Mouse (Mus musculus) hindbrain, embryonic 13.5 days (tissue): ENCODE data around the gene Iffo2. TPM values are rescaled to one million over a fixed set of nuclear protein-coding genes. Genes with fewer than 3 reads are reported as not detected.
A peak's percentile ranks its signal among the peaks of the same experiment; 100 is the strongest.

Source experiments
- ATAC-seq: fragments of 200-750 bp; cut with Nextera tagmentation; 2 replicates; pipeline ENCODE4 v1.8.0; 2017; ENCODE audit warnings: moderate TSS enrichment; ENCODE audit not compliant: low FRiP score
- H3K27ac ChIP-seq: fragments of 300-500 bp; sonication (generic); 2 replicates; pipeline ENCODE4 v1.5.1; 2015; ENCODE audit warnings: inconsistent platforms, mild to moderate bottlenecking, moderate library complexity
- H3K27me3 ChIP-seq: fragments of 300-500 bp; sonication (generic); 2 replicates; pipeline ENCODE4 v1.6.1; 2015; ENCODE audit warnings: mild to moderate bottlenecking, inconsistent platforms
- H3K36me3 ChIP-seq: fragments of 300-500 bp; sonication (generic); 2 replicates; pipeline ENCODE4 v1.6.1; 2015; ENCODE audit warnings: mild to moderate bottlenecking, inconsistent platforms
- H3K4me1 ChIP-seq: fragments of 300-500 bp; sonication (generic); replicated peaks from 2 replicates; pipeline ENCODE4 v1.6.1; 2015; ENCODE audit warnings: inconsistent platforms
- H3K4me2 ChIP-seq: fragments of 300-500 bp; sonication (generic); 2 replicates; pipeline ENCODE4 v1.6.1; 2015; ENCODE audit warnings: inconsistent platforms, mild to moderate bottlenecking, moderate library complexity
- H3K4me3 ChIP-seq: fragments of 300-500 bp; sonication (generic); 2 replicates; pipeline ENCODE4 v1.5.1; 2015; ENCODE audit warnings: mild to moderate bottlenecking, inconsistent platforms
- H3K9ac ChIP-seq: fragments of 300-500 bp; sonication (generic); 2 replicates; pipeline ENCODE4 v1.6.1; 2015; ENCODE audit warnings: mild to moderate bottlenecking, inconsistent platforms
- H3K9me3 ChIP-seq: fragments of 300-500 bp; sonication (generic); 2 replicates; pipeline ENCODE4 v1.6.1; 2016; ENCODE audit warnings: inconsistent platforms
- WGBS: fragments of 180-500 bp; shearing (Covaris S2); methylation state at CpG from one replicate; pipeline ENCODE4 v1.1.7; 2015; 5-methylcytosine and 5-hydroxymethylcytosine counted together
- polyA plus RNA-seq: library from polyadenylated mRNA; unstranded; fragments of >200 nt; fragmentation: Nextera tagmentation; extraction: Ambion mirVana; gene quantifications from 2 replicates; pipeline ENCODE4 v1.2.1, GENCODE M21; 2015

The Iffo2 gene
- polyA plus RNA-seq, 1 experiment from 2014 or later = 4.4 TPM

DNA sequence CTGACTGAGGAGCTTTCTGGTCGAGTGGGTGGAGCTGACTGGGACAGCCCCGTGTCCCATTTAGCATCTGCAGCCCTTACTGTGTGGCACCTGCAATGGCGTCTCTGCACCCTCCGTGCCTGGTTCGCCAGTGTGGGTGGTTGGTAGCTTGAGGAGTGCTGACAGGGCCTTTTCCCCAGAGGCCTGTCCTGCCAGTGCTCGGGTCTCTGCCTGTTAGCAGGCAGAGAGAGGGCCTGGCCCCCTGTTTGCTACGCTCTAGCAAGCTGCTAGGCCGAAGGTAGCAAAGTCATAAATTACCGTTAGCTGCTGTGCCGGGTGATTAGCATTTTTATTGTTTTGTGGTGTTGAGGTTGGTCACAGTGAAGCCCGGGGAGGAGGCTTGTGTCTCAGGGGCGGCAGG, 109.5 kb downstream of the Iffo2 start:
- Histone ChIP-seq H3K4me3 (no peak overlapping the region), H3K27ac (peak overlapping the region; percentile 40), H3K9me3 (no peaks in the 10 kb centered on the region), H3K4me2 (no peak overlapping the region), H3K9ac (peak overlapping the region; percentile 61), H3K4me1 (peaks cover 49% of the 10 kb centered on the region), H3K36me3 (peaks cover 32% of the 10 kb centered on the region), H3K27me3 (peaks cover 38% of the 10 kb centered on the region)
- WGBS = 17% methylated on average over 12 of the region's 12 CpGs
- 0 out of 2 replicates have a peak, but pooled peaks have one; percentile 25 for ATAC-seq

GRCm38 (mm10) chr4:139640333-139640732, 110.0 kb downstream of the Iffo2 start:
- Histone ChIP-seq H3K9ac (peak overlapping the region; percentile 61; the same call in 1 of the 2 replicates), H3K9me3 (no peaks in the 10 kb centered on the region), H3K4me1 (peaks cover 49% of the 10 kb centered on the region), H3K4me2 (no peak overlapping the region), H3K36me3 (peaks cover 35% of the 10 kb centered on the region), H3K27ac (peak overlapping the region; percentile 40), H3K4me3 (no peak overlapping the region), H3K27me3 (peaks cover 38% of the 10 kb centered on the region)
- no peak for ATAC-seq
- 60% methylated on average over 12 of the region's 12 CpGs for WGBS

- ATAC-seq = no peak
- Histone ChIP-seq H3K4me3 (no peak overlapping the region), H3K27me3 (peaks cover 38% of the 10 kb centered on the region), H3K9me3 (no peaks in the 10 kb centered on the region), H3K36me3 (peaks cover 33% of the 10 kb centered on the region), H3K27ac (no peak overlapping the region), H3K9ac (no peak overlapping the region), H3K4me2 (no peak overlapping the region), H3K4me1 (peaks cover 48% of the 10 kb centered on the region)
- 56% methylated on average over 6 of the region's 6 CpGs for WGBS
Measured at GRCm38 (mm10) chr4:139640775-139641174, 110.4 kb downstream of the Iffo2 start.

GRCm38 (mm10) chr4:139641829-139642425, 111.6 kb downstream of the Iffo2 start:
- peak overlapping the region; percentile 45 for H3K4me2 ChIP-seq
- peak overlapping the region; percentile 17 for H3K4me3 ChIP-seq
- H3K4me1 ChIP-seq = peaks cover 43% of the 10 kb centered on the region
- 0 out of 2 replicates have a peak, but pooled peaks have one; percentile 8 for ATAC-seq
- H3K9me3 ChIP-seq = no peaks in the 10 kb centered on the region
- peaks cover 36% of the 10 kb centered on the region for H3K27me3 ChIP-seq
- peak overlapping the region; percentile 65 for H3K9ac ChIP-seq
- 2% methylated on average over 29 of the region's 30 CpGs for WGBS
- peaks cover 36% of the 10 kb centered on the region for H3K36me3 ChIP-seq
- H3K27ac ChIP-seq = 0 out of 2 replicates have a peak overlapping the region, but pooled peaks have one; percentile 19

DNA sequence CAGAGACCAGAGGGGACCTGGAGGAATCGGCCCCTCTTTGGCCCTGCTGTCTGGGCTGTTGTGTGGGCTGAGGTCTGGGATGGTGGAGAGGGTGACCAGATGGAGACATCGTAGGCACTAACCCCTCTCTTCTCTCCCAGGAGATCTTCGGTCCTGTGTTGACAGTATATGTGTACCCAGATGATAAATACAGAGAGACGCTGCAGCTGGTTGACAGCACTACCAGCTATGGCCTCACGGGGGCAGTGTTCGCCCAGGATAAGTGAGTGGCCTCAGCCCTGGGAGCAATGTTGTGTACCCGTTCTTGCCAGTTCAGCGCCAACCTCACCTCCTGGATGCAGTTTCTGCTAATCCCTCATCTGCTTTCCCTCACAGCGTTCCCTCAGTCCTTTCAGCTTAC, 113.6 kb downstream of the Iffo2 start:
- Histone ChIP-seq H3K27me3 (peaks cover 34% of the 10 kb centered on the region), H3K4me1 (peaks cover 43% of the 10 kb centered on the region), H3K36me3 (peaks cover 43% of the 10 kb centered on the region), H3K9me3 (no peaks in the 10 kb centered on the region), H3K9ac (no peak overlapping the region), H3K27ac (no peak overlapping the region), H3K4me2 (no peak overlapping the region), H3K4me3 (no peak overlapping the region)
- 16% methylated on average over 9 of the region's 9 CpGs for WGBS
- peak; percentile 37; the same call in 1 of the 2 replicates for ATAC-seq

DNA sequence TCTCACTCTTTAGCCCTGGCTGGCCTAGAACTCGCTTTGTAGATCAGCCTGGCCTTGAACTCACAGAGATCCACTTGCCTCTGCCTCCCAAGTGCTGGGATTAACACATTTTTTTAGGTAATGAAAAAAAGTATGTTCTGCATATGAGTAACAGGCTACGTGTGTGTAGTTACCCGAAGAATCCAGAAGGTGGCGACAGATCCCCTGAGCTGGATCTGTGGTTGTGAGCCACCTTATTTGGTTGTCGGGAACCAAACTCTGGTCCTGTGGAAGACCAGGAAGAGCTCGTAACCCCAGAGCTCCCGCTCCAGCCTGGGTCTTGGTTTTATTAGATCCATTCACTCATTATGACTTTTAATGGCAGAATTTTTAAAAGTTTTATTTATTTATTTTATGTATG, 116.6 kb downstream of the Iffo2 start:
- Histone ChIP-seq H3K27me3 (peaks cover 23% of the 10 kb centered on the region), H3K4me2 (no peak overlapping the region), H3K27ac (no peak overlapping the region), H3K9ac (no peak overlapping the region), H3K36me3 (peaks cover 44% of the 10 kb centered on the region), H3K4me1 (peaks cover 26% of the 10 kb centered on the region), H3K9me3 (no peaks in the 10 kb centered on the region), H3K4me3 (no peak overlapping the region)
- 86% methylated on average over 7 of the region's 7 CpGs for WGBS
- no peak for ATAC-seq

DNA sequence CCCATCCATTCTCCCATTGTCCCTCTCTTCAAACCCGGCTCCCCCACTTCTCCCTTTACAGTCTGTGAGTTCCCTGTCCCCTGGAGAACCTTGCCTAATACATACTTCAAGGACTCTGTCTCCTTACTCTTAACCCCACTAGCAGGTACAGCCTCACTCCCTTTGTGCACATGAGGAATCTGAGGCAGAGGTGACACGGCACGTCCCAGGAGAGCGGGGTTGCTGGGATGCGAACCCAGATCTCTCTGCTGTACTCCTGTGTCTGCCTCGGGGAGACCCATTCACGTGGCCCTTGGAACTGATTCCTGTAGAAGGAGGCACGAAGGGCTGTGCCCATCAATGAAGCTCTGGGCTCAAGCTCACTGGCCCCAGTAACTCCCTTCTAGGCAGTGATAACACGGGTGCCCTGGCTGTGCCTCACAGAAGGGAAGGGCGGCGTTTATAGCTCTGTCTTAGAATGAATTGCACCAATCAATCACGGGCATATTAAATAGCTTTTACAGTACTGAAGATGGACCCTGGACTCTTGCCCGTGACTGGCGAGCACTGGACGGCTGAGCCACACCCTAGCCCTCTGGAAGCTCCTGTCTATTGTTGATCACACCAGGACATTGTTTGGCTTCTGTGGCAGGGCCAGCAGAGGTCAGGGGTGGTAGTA, 119.9 kb downstream of the Iffo2 start:
- no peak overlapping the region for H3K4me3 ChIP-seq
- H3K4me2 ChIP-seq = no peak overlapping the region
- ATAC-seq = no peak
- H3K36me3 ChIP-seq = peaks cover 29% of the 10 kb centered on the region
- no peaks in the 10 kb centered on the region; the same call in 1 of the 2 replicates for H3K27me3 ChIP-seq
- H3K27ac ChIP-seq = no peak overlapping the region
- H3K9me3 ChIP-seq = no peaks in the 10 kb centered on the region
- no peak overlapping the region; the same call in 1 of the 2 replicates for H3K9ac ChIP-seq
- WGBS = 73% methylated on average over 15 of the region's 15 CpGs
- peaks cover 13% of the 10 kb centered on the region; the same call in 1 of the 2 replicates for H3K4me1 ChIP-seq

DNA sequence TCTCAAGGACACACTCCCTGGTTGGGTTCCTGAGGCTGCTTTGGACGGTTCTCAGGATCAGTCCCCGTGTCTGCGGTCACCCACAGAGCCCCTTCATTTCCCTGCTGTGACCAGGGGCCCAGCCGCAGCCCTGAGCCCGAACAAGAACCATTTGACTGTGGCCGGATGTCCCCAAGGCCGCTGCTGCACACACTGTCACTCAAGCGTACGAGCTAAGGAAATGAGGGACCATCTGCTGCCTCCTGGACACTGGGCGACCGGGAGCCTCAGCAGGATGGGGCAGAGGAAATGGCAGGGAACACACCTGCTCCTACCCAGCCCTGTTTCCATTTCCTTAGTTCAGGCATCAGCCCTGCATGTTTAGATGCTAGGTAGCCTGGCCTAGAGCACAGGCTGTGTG, 120.6 kb downstream of the Iffo2 start:
- Histone ChIP-seq H3K9me3 (no peaks in the 10 kb centered on the region), H3K27me3 (no peaks in the 10 kb centered on the region; the same call in 1 of the 2 replicates), H3K4me2 (no peak overlapping the region), H3K36me3 (peaks cover 25% of the 10 kb centered on the region), H3K4me1 (peaks cover 13% of the 10 kb centered on the region; the same call in 1 of the 2 replicates), H3K9ac (peak overlapping the region; percentile 53; the same call in 1 of the 2 replicates), H3K27ac (no peak overlapping the region), H3K4me3 (no peak overlapping the region)
- 37% methylated on average over 11 of the region's 11 CpGs for WGBS
- no peak for ATAC-seq

GRCm38 (mm10) chr4:139653238-139653637, 122.9 kb downstream of the Iffo2 start, which contains the start of gene Tas1r2:
Gene Tas1r2, plus strand, starts transcription at chr4:139653538.
- Histone ChIP-seq H3K4me2 (no peak within 1 kb of the TSS), H3K4me3 (no peak within 1 kb of the TSS), H3K4me1 (peaks cover 13% of the 10 kb centered on the region; the same call in 1 of the 2 replicates), H3K27me3 (no peaks in the 10 kb centered on the region; the same call in 1 of the 2 replicates), H3K27ac (no peak within 1 kb of the TSS), H3K9me3 (no peaks in the 10 kb centered on the region), H3K9ac (no peak within 1 kb of the TSS), H3K36me3 (peaks cover 8% of the 10 kb centered on the region)
- 90% methylated on average over 8 of the region's 8 CpGs for WGBS
- ATAC-seq = no peak

DNA sequence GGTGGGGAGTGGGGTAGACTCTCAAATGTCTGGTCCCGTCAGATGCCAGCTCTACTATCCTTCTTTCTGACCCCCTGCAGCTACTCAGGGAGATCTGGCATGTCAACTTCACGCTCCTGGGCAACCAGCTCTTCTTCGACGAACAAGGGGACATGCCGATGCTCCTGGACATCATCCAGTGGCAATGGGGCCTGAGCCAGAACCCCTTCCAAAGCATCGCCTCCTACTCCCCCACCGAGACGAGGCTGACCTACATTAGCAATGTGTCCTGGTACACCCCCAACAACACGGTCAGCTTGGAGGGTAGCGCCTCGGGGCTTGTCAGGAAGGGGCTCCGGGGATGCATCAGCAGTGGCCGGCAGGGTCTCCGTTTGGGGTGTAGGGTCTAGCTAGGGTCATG, 131.5 kb downstream of the Iffo2 start:
- Histone ChIP-seq H3K27me3 (0 out of 2 replicates have a peak, but pooled peaks cover 8% of the 10 kb centered on the region), H3K9me3 (no peaks in the 10 kb centered on the region), H3K4me1 (no peaks in the 10 kb centered on the region), H3K4me3 (no peak overlapping the region), H3K27ac (no peak overlapping the region), H3K4me2 (no peak overlapping the region), H3K36me3 (no peaks in the 10 kb centered on the region), H3K9ac (no peak overlapping the region)
- WGBS = 80% methylated on average over 14 of the region's 14 CpGs
- ATAC-seq = no peak

DNA sequence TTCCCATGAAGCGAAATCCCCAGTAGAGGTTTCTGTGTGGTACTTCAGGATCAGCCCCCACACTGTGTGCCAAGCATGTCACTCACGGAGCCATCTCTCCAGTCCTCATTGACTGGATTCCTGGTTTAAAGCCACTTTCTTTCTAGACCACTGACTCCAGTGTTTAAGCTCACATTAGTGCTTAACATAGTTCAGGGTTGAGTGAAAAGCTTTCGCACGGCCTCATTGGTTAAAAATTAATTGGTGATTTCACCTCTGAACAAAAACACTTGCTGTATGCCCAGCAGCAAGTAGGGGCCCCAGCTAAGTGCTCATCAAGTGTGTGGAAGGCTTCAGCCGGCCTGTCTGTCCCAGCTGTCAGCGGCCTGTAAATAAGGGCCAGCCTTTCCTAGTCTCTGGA, 137.3 kb downstream of the Iffo2 start:
- H3K27me3 ChIP-seq = peaks cover 18% of the 10 kb centered on the region; the same call in 1 of the 2 replicates
- H3K4me1 ChIP-seq = no peaks in the 10 kb centered on the region
- 0 out of 2 replicates have a peak overlapping the region, but pooled peaks have one; percentile 19 for H3K9ac ChIP-seq
- no peaks in the 10 kb centered on the region for H3K9me3 ChIP-seq
- ATAC-seq = no peak
- H3K36me3 ChIP-seq = no peaks in the 10 kb centered on the region
- H3K4me2 ChIP-seq = no peak overlapping the region
- 43% methylated on average over 6 of the region's 6 CpGs for WGBS
- H3K4me3 ChIP-seq = no peak overlapping the region
- H3K27ac ChIP-seq = no peak overlapping the region

- Histone ChIP-seq H3K9ac (no peak overlapping the region), H3K4me2 (no peak overlapping the region), H3K27ac (no peak overlapping the region), H3K27me3 (peaks cover 17% of the 10 kb centered on the region; the same call in 1 of the 2 replicates), H3K36me3 (no peaks in the 10 kb centered on the region), H3K9me3 (no peaks in the 10 kb centered on the region), H3K4me1 (no peaks in the 10 kb centered on the region), H3K4me3 (no peak overlapping the region)
- peak; percentile 17; the same call in 1 of the 2 replicates for ATAC-seq
- 24% methylated on average over 6 of the region's 6 CpGs for WGBS
Measured at GRCm38 (mm10) chr4:139669847-139670246, 139.5 kb downstream of the Iffo2 start.
